Mouse (Mus musculus): Measurements from ENCODE around the gene Psma7. TPM values are rescaled to one million over a fixed set of nuclear protein-coding genes. Genes with fewer than 3 reads are reported as not detected.

Gene Psma7
- polyA plus RNA-seq, 1 experiment from 2014 or later = 423 TPM

GRCm38 (mm10) chr2:180034753-180035152, 7.5 kb downstream of the Psma7 start:
- no peak overlapping the region for H3K9ac ChIP-seq (ENCODE audit: low read depth, low read length)
- H3K4me3 ChIP-seq (ENCODE audit: low read depth, low read length) = no peak overlapping the region
- peaks cover 74% of the 10 kb centered on the region for H3K36me3 ChIP-seq (ENCODE audit: control insufficient read depth, insufficient read depth)
- no peak overlapping the region for H3K27ac ChIP-seq (ENCODE audit: low read depth, low read length)
- 73% methylated on average over 5 of the region's 5 CpGs for WGBS
- no peak for TF ChIP-seq CTCF (IDR thresholded peaks at IDR 0.05; ENCODE audit: low read depth)
- ATAC-seq = no peak
- no peaks in the 10 kb centered on the region for H3K4me1 ChIP-seq (replicated peaks; ENCODE audit: control insufficient read depth, insufficient read depth, low read length)
- no peaks in the 10 kb centered on the region for H3K27me3 ChIP-seq (replicated peaks; ENCODE audit: control insufficient read depth, insufficient read depth, low read length)
- no peak overlapping the region for H3K4me2 ChIP-seq (replicated peaks; ENCODE audit: low read depth)
- H3K9me3 ChIP-seq (ENCODE audit: control insufficient read depth) = no peaks in the 10 kb centered on the region

DNA sequence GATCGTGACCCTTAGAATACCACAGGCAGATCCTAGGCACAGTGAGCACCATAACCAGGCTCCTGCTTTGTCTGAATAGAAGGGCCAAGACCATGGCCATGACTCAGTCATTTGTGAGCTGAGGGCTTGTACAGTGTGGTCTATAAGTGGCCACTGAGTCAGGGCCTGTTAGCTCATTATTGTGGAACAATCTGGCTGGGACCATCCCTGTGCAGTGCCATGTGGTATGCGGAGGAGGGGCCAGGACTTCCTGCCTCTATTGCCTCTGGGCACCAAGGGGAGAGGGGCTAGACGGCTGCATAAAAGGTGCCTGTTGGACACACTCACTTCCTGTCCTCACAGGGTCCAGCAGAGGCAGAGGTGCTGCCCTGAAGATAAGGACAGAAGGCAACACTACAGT, 8.3 kb downstream of the Psma7 start:
- H3K4me3 ChIP-seq (ENCODE audit: low read depth, low read length) = no peak overlapping the region
- H3K36me3 ChIP-seq (ENCODE audit: control insufficient read depth, insufficient read depth) = peaks cover 71% of the 10 kb centered on the region
- no peak overlapping the region for H3K9ac ChIP-seq (ENCODE audit: low read depth, low read length)
- H3K4me2 ChIP-seq (replicated peaks; ENCODE audit: low read depth) = no peak overlapping the region
- no peak for ATAC-seq
- peak overlapping the region; percentile 28; the same call in 1 of the 2 replicates for H3K27ac ChIP-seq (ENCODE audit: low read depth, low read length)
- no peaks in the 10 kb centered on the region for H3K4me1 ChIP-seq (replicated peaks; ENCODE audit: control insufficient read depth, insufficient read depth, low read length)
- WGBS = 71% methylated on average over 3 of the region's 3 CpGs
- no peaks in the 10 kb centered on the region for H3K9me3 ChIP-seq (ENCODE audit: control insufficient read depth)
- no peaks in the 10 kb centered on the region for H3K27me3 ChIP-seq (replicated peaks; ENCODE audit: control insufficient read depth, insufficient read depth, low read length)
- no peak for TF ChIP-seq CTCF (IDR thresholded peaks at IDR 0.05; ENCODE audit: low read depth)

GRCm38 (mm10) chr2:180032925-180033324, 9.3 kb downstream of the Psma7 start:
- Histone ChIP-seq H3K36me3 (ENCODE audit: control insufficient read depth, insufficient read depth) (peaks cover 67% of the 10 kb centered on the region), H3K4me3 (ENCODE audit: low read depth, low read length) (no peak overlapping the region), H3K4me1 (replicated peaks; ENCODE audit: control insufficient read depth, insufficient read depth, low read length) (no peaks in the 10 kb centered on the region), H3K27ac (ENCODE audit: low read depth, low read length) (no peak overlapping the region; the same call in 1 of the 2 replicates), H3K9ac (ENCODE audit: low read depth, low read length) (no peak overlapping the region), H3K9me3 (ENCODE audit: control insufficient read depth) (no peaks in the 10 kb centered on the region), H3K4me2 (replicated peaks; ENCODE audit: low read depth) (no peak overlapping the region), H3K27me3 (replicated peaks; ENCODE audit: control insufficient read depth, insufficient read depth, low read length) (no peaks in the 10 kb centered on the region)
- no peak for TF ChIP-seq CTCF (IDR thresholded peaks at IDR 0.05; ENCODE audit: low read depth)
- WGBS = 39% methylated on average over 3 of the region's 3 CpGs
- peak; percentile 39; the same call in 1 of the 2 replicates for ATAC-seq

- H3K27ac ChIP-seq (ENCODE audit: low read depth, low read length) = no peak overlapping the region
Observed at GRCm38 (mm10) chr2:180031270-180031669, 11.0 kb downstream of the Psma7 start.

GRCm38 (mm10) chr2:180027768-180028167, 14.5 kb downstream of the Psma7 start:
- no peaks in the 10 kb centered on the region for H3K4me1 ChIP-seq (replicated peaks; ENCODE audit: control insufficient read depth, insufficient read depth, low read length)
- peaks cover 13% of the 10 kb centered on the region for H3K27me3 ChIP-seq (replicated peaks; ENCODE audit: control insufficient read depth, insufficient read depth, low read length)
- no peak for TF ChIP-seq CTCF (IDR thresholded peaks at IDR 0.05; ENCODE audit: low read depth)
- H3K9me3 ChIP-seq (ENCODE audit: control insufficient read depth) = no peaks in the 10 kb centered on the region
- H3K36me3 ChIP-seq (ENCODE audit: control insufficient read depth, insufficient read depth) = peaks cover 30% of the 10 kb centered on the region
- no peak overlapping the region for H3K4me2 ChIP-seq (replicated peaks; ENCODE audit: low read depth)
- no peak overlapping the region for H3K9ac ChIP-seq (ENCODE audit: low read depth, low read length)
- no peak overlapping the region for H3K27ac ChIP-seq (ENCODE audit: low read depth, low read length)
- ATAC-seq = no peak
- H3K4me3 ChIP-seq (ENCODE audit: low read depth, low read length) = no peak overlapping the region
- WGBS = 80% methylated on average over 9 of the region's 9 CpGs

More at GRCm38 (mm10) chr2:180031270-180031669, 11.0 kb downstream of the Psma7 start:
- ATAC-seq = no peak
- Histone ChIP-seq H3K9ac (ENCODE audit: low read depth, low read length) (no peak overlapping the region), H3K4me3 (ENCODE audit: low read depth, low read length) (no peak overlapping the region), H3K9me3 (ENCODE audit: control insufficient read depth) (no peaks in the 10 kb centered on the region), H3K36me3 (ENCODE audit: control insufficient read depth, insufficient read depth) (peaks cover 53% of the 10 kb centered on the region), H3K4me1 (replicated peaks; ENCODE audit: control insufficient read depth, insufficient read depth, low read length) (no peaks in the 10 kb centered on the region), H3K4me2 (replicated peaks; ENCODE audit: low read depth) (no peak overlapping the region), H3K27me3 (replicated peaks; ENCODE audit: control insufficient read depth, insufficient read depth, low read length) (no peaks in the 10 kb centered on the region)
- no peak for TF ChIP-seq CTCF (IDR thresholded peaks at IDR 0.05; ENCODE audit: low read depth)
- 90% methylated on average over 6 of the region's 6 CpGs for WGBS

GRCm38 (mm10) chr2:180025861-180026200, 16.4 kb downstream of the Psma7 start:
- no peak for TF ChIP-seq CTCF (IDR thresholded peaks at IDR 0.05; ENCODE audit: low read depth)
- no peaks in the 10 kb centered on the region for H3K4me1 ChIP-seq (replicated peaks; ENCODE audit: control insufficient read depth, insufficient read depth, low read length)
- 28% methylated on average over 6 of the region's 6 CpGs for WGBS
- H3K27ac ChIP-seq (ENCODE audit: low read depth, low read length) = no peak overlapping the region
- H3K4me2 ChIP-seq (replicated peaks; ENCODE audit: low read depth) = peak overlapping the region; percentile 99
- no peak for ATAC-seq
- H3K4me3 ChIP-seq (ENCODE audit: low read depth, low read length) = peak overlapping the region; percentile 86
- H3K9ac ChIP-seq (ENCODE audit: low read depth, low read length) = peak overlapping the region; percentile 85
- H3K36me3 ChIP-seq (ENCODE audit: control insufficient read depth, insufficient read depth) = peaks cover 11% of the 10 kb centered on the region
- H3K9me3 ChIP-seq (ENCODE audit: control insufficient read depth) = no peaks in the 10 kb centered on the region
- peaks cover 20% of the 10 kb centered on the region for H3K27me3 ChIP-seq (replicated peaks; ENCODE audit: control insufficient read depth, insufficient read depth, low read length)

Data from intestine, postnatal 0 days (tissue).